Mouse (Mus musculus): ENCODE data around the gene Atrn.
"Not testable (repeated sequence)": the region's sequence is repeated elsewhere in the genome, so short reads cannot be mapped to it uniquely, and the experiment has no call there.

DNA sequence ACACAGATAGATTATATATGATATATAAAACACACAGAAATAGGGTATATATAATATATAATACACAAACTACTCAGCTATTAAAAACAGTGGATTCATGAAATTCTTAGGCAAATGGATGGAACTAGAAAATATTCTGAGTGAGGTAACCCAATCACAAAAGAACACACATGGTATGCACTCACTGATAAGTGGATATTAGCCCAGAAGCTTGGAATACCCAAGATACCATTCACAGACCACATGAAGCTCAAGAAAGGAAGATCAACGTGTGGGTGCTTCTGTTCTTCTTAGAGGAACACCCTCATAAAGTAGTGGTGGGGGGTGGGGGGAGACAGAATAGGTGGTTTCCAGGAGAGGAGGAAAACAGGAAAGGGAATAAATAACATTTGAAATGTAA, 125.1 kb downstream of the Atrn start:
- not testable (repeated sequence) for TF ChIP-seq CTCF (IDR thresholded peaks at IDR 0.05; ENCODE audit: insufficient read depth, low read length); POLR2A (IDR thresholded peaks at IDR 0.05; ENCODE audit: borderline replicate concordance, extremely low read depth, low read depth, low read length)

Measured in lung, adult 2 months (tissue).